9 mouse cellular contexts compared by ENCODE assay signal in the genomic region with DNA sequence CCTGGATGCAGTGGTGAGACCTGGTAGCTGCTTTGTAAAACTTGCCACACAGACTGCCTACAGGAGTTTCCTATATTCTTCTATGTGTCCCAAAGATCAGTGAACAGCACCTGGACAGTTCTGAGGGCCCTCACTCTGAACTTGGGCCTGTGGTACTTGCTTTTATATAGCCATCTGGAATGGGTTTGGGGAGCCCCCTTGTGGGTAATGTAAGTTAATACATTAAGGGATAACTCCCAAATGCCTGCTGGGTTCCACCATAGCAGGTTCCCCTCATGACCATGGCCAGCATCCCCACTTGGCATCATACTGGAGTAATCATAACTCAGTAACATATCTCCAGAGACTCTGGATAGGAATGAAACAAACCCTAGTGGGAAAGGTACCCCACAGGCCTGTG. TPM values are rescaled to one million over a fixed set of nuclear protein-coding genes. Genes with fewer than 3 reads are reported as not detected.
A peak's percentile ranks its signal among the peaks of the same experiment; 100 is the strongest.
DNase-seq lines count a peak whose midpoint lies in the region; ATAC-seq lines count a peak whose summit lies in the region.
"Had no signal": no experiment of that assay in that cellular context is flagged by ENCODE, and none has a peak within 500 bp of the region (broad histone marks: within the 10 kb centered on the region; RNA-seq: fewer than 3 reads in every experiment).

No protein-coding gene starts in this region.

- no peak for ATAC-seq in intestine, embryonic 14.5 days (replicated peaks; ENCODE audit: low FRiP score, low TSS enrichment, low read depth)
- no peak for ATAC-seq in intestine, embryonic 15.5 days
- peak; percentile 47; the same call in 1 of the 2 replicates for ATAC-seq in megakaryocyte, adult 5-6 weeks (ENCODE audit: poor library complexity, severe bottlenecking)
- no peak for ATAC-seq in neural tube, embryonic 15.5 days (ENCODE audit: low FRiP score)

- peak; percentile 51 for DNase-seq in intestine, embryonic 14.5 days (ENCODE audit: low spot score)
- DNase-seq in CD8-positive naive resting alpha-beta T cell, adult 2 months (ENCODE audit: low read depth in 2 of 2, low spot score in 2 of 2): peak; percentile 44 to 53
- peak; percentile 44 for DNase-seq in brain, adult 2 months (ENCODE audit: low read depth, low spot score)
- DNase-seq in forebrain, embryonic 10.5 days (ENCODE audit: extremely low spot score, low spot score): no peak
- DNase-seq in cerebellum, adult 11 months: no peak

- no peak overlapping the region for H3K4me2 ChIP-seq in intestine, embryonic 14.5 days (ENCODE audit: low read length)
- H3K4me2 ChIP-seq in intestine, embryonic 15.5 days (replicated peaks): no peak overlapping the region
- no peak overlapping the region for H3K4me2 ChIP-seq in neural tube, embryonic 15.5 days
- H3K4me2 ChIP-seq: limb, embryonic 15.5 days had no signal

- no peaks in the 10 kb centered on the region for H3K4me1 ChIP-seq in intestine, embryonic 14.5 days (replicated peaks; ENCODE audit: control insufficient read depth, insufficient read depth, low read length)
- H3K4me1 ChIP-seq in intestine, embryonic 15.5 days (replicated peaks): no peaks in the 10 kb centered on the region
- H3K4me1 ChIP-seq in neural tube, embryonic 15.5 days: no peaks in the 10 kb centered on the region
- peaks cover 8% of the 10 kb centered on the region for H3K4me1 ChIP-seq in forebrain, embryonic 10.5 days
- H3K4me1 ChIP-seq: limb, embryonic 15.5 days had no signal

- H3K4me3 ChIP-seq in intestine, embryonic 14.5 days (ENCODE audit: low read depth, low read length): no peak overlapping the region
- no peak overlapping the region for H3K4me3 ChIP-seq in intestine, embryonic 15.5 days (replicated peaks)
- H3K4me3 ChIP-seq in neural tube, embryonic 15.5 days (replicated peaks): no peak overlapping the region
- no peak overlapping the region for H3K4me3 ChIP-seq in forebrain, embryonic 10.5 days
- H3K4me3 ChIP-seq: limb, embryonic 15.5 days had no signal

- H3K9me3 ChIP-seq in intestine, embryonic 14.5 days (ENCODE audit: control insufficient read depth, low read length): no peaks in the 10 kb centered on the region
- H3K9me3 ChIP-seq in intestine, embryonic 15.5 days: no peaks in the 10 kb centered on the region
- H3K9me3 ChIP-seq in neural tube, embryonic 15.5 days (replicated peaks): no peaks in the 10 kb centered on the region
- no peaks in the 10 kb centered on the region for H3K9me3 ChIP-seq in forebrain, embryonic 10.5 days
- H3K9me3 ChIP-seq: limb, embryonic 15.5 days had no signal

- no peak overlapping the region for H3K9ac ChIP-seq in intestine, embryonic 14.5 days (ENCODE audit: low read length)
- H3K9ac ChIP-seq in intestine, embryonic 15.5 days: no peak overlapping the region
- H3K9ac ChIP-seq in neural tube, embryonic 15.5 days (replicated peaks): no peak overlapping the region
- H3K9ac ChIP-seq: limb, embryonic 15.5 days had no signal

- no peaks in the 10 kb centered on the region for H3K27me3 ChIP-seq in intestine, embryonic 14.5 days (replicated peaks; ENCODE audit: control insufficient read depth, insufficient read depth, low read length)
- no peaks in the 10 kb centered on the region for H3K27me3 ChIP-seq in intestine, embryonic 15.5 days (replicated peaks)
- H3K27me3 ChIP-seq in neural tube, embryonic 15.5 days (replicated peaks): no peaks in the 10 kb centered on the region
- no peaks in the 10 kb centered on the region for H3K27me3 ChIP-seq in forebrain, embryonic 10.5 days (ENCODE audit: poor library complexity, severe bottlenecking)
- H3K27me3 ChIP-seq: limb, embryonic 15.5 days had no signal

- H3K27ac ChIP-seq in intestine, embryonic 14.5 days (ENCODE audit: low read depth): no peak overlapping the region
- no peak overlapping the region for H3K27ac ChIP-seq in intestine, embryonic 15.5 days
- H3K27ac ChIP-seq in neural tube, embryonic 15.5 days (replicated peaks): no peak overlapping the region
- no peak overlapping the region for H3K27ac ChIP-seq in forebrain, embryonic 10.5 days
- H3K27ac ChIP-seq: limb, embryonic 15.5 days had no signal

- peaks cover 91% of the 10 kb centered on the region for H3K36me3 ChIP-seq in intestine, embryonic 14.5 days (ENCODE audit: control insufficient read depth, insufficient read depth, low read length)
- H3K36me3 ChIP-seq in intestine, embryonic 15.5 days: peaks cover 47% of the 10 kb centered on the region
- H3K36me3 ChIP-seq in neural tube, embryonic 15.5 days: peaks cover 3% of the 10 kb centered on the region; the same call in 1 of the 2 replicates
- H3K36me3 ChIP-seq in forebrain, embryonic 10.5 days (replicated peaks): peaks cover 97% of the 10 kb centered on the region

RNA-seq across cellular contexts. Expression of a gene that starts 10.0 kb away (rescaled TPM):
- polyA plus RNA-seq in intestine, embryonic 14.5 days (2014; fragmentation: Nextera tagmentation; extraction: Ambion mirVana): 39.3 and 42.4 TPM in 2 replicates
- 31.8 and 33.1 TPM in 2 replicates for polyA plus RNA-seq in intestine, embryonic 15.5 days (2015; fragmentation: Nextera tagmentation; extraction: Ambion mirVana)
- 14.4 and 16.5 TPM in 2 replicates for total RNA-seq in megakaryocyte, adult 5-6 weeks (2015)
- 14.4 and 15.0 TPM in 2 replicates for total RNA-seq in megakaryocyte, adult 5-6 weeks (2017)
- 27.7 and 29.7 TPM in 2 replicates for polyA plus RNA-seq in neural tube, embryonic 15.5 days (2015; fragmentation: Nextera tagmentation; extraction: Ambion mirVana)
- polyA plus RNA-seq in forebrain, embryonic 10.5 days (2016; fragmentation: Nextera tagmentation; extraction: Ambion mirVana): 38.0 and 39.5 TPM in 2 replicates

RNA-seq across cellular contexts. Expression of a gene that starts 10.3 kb away (rescaled TPM):
- polyA plus RNA-seq in intestine, embryonic 14.5 days (2014; fragmentation: Nextera tagmentation; extraction: Ambion mirVana): 174 and 191 TPM in 2 replicates
- polyA plus RNA-seq in intestine, embryonic 15.5 days (2015; fragmentation: Nextera tagmentation; extraction: Ambion mirVana): 148 and 172 TPM in 2 replicates
- total RNA-seq in megakaryocyte, adult 5-6 weeks (2015): 162 and 163 TPM in 2 replicates
- 165 and 193 TPM in 2 replicates for total RNA-seq in megakaryocyte, adult 5-6 weeks (2017)
- polyA plus RNA-seq in neural tube, embryonic 15.5 days (2015; fragmentation: Nextera tagmentation; extraction: Ambion mirVana): 27.5 and 61.7 TPM in 2 replicates
- polyA plus RNA-seq in forebrain, embryonic 10.5 days (2016; fragmentation: Nextera tagmentation; extraction: Ambion mirVana): 349 TPM in 2 replicates

RNA-seq across cellular contexts. Expression of a gene that starts 15.8 kb away (rescaled TPM):
- polyA plus RNA-seq in intestine, embryonic 14.5 days (2014; fragmentation: Nextera tagmentation; extraction: Ambion mirVana): 214 and 230 TPM in 2 replicates
- polyA plus RNA-seq in intestine, embryonic 15.5 days (2015; fragmentation: Nextera tagmentation; extraction: Ambion mirVana): 196 and 228 TPM in 2 replicates
- 215 and 221 TPM in 2 replicates for total RNA-seq in megakaryocyte, adult 5-6 weeks (2015)
- 234 and 254 TPM in 2 replicates for total RNA-seq in megakaryocyte, adult 5-6 weeks (2017)
- 120 and 157 TPM in 2 replicates for polyA plus RNA-seq in neural tube, embryonic 15.5 days (2015; fragmentation: Nextera tagmentation; extraction: Ambion mirVana)
- polyA plus RNA-seq in forebrain, embryonic 10.5 days (2016; fragmentation: Nextera tagmentation; extraction: Ambion mirVana): 335 and 357 TPM in 2 replicates

RNA-seq across cellular contexts. Expression of a gene that starts 38.5 kb away (rescaled TPM):
- polyA plus RNA-seq in intestine, embryonic 14.5 days (2014; fragmentation: Nextera tagmentation; extraction: Ambion mirVana): 0.27 and 0.46 TPM in 2 replicates
- polyA plus RNA-seq in intestine, embryonic 15.5 days (2015; fragmentation: Nextera tagmentation; extraction: Ambion mirVana): 0.26 and 0.30 TPM in 2 replicates
- total RNA-seq in megakaryocyte, adult 5-6 weeks (2015): 0.32 and 0.36 TPM in 2 replicates
- total RNA-seq in megakaryocyte, adult 5-6 weeks (2017): 0.07 and 0.57 TPM in 2 replicates
- 0.59 and 0.83 TPM in 2 replicates for polyA plus RNA-seq in neural tube, embryonic 15.5 days (2015; fragmentation: Nextera tagmentation; extraction: Ambion mirVana)
- polyA plus RNA-seq in forebrain, embryonic 10.5 days (2016; fragmentation: Nextera tagmentation; extraction: Ambion mirVana): 0.41 and 0.52 TPM in 2 replicates

RNA-seq across cellular contexts. Expression of a gene that starts 38.8 kb away (rescaled TPM):
- polyA plus RNA-seq in intestine, embryonic 14.5 days (2014; fragmentation: Nextera tagmentation; extraction: Ambion mirVana): 67.4 and 69.8 TPM in 2 replicates
- polyA plus RNA-seq in intestine, embryonic 15.5 days (2015; fragmentation: Nextera tagmentation; extraction: Ambion mirVana): 51.7 and 52.7 TPM in 2 replicates
- total RNA-seq in megakaryocyte, adult 5-6 weeks (2015): 14.0 and 14.4 TPM in 2 replicates
- total RNA-seq in megakaryocyte, adult 5-6 weeks (2017): 8.2 and 9.4 TPM in 2 replicates
- polyA plus RNA-seq in neural tube, embryonic 15.5 days (2015; fragmentation: Nextera tagmentation; extraction: Ambion mirVana): 25.5 and 31.9 TPM in 2 replicates
- 70.0 and 73.0 TPM in 2 replicates for polyA plus RNA-seq in forebrain, embryonic 10.5 days (2016; fragmentation: Nextera tagmentation; extraction: Ambion mirVana)

Comparison
In these comparisons a context has a peak if more than half of its experiments do, and no peak if none do; other contexts are left out.
1. DNase-seq: peak in intestine, embryonic 14.5 days (single experiment), CD8-positive naive resting alpha-beta T cell, adult 2 months (2 of 2) and brain, adult 2 months (single experiment); none in forebrain, embryonic 10.5 days (single experiment) and cerebellum, adult 11 months (single experiment).